Mouse (Mus musculus) kidney, postnatal 0 days (tissue): ENCODE results near the gene Slc9a8. TPM values are rescaled to one million over a fixed set of nuclear protein-coding genes. Genes with fewer than 3 reads are reported as not detected.

Experiments
- ATAC-seq: fragments of 200-750 bp; cut with Nextera tagmentation; replicated peaks from 2 replicates; pipeline ENCODE4 v1.8.0; 2017; ENCODE audit warnings: low read depth, moderate number of reproducible peaks, moderate TSS enrichment, moderate library complexity; ENCODE audit not compliant: low FRiP score
- DNase-seq: peaks from one replicate; pipeline ENCODE4 v3.0.0-alpha.2; 2016; ENCODE audit warnings: low spot score
- H3K27ac ChIP-seq: fragments of 300-500 bp; sonication (generic); 2 replicates; pipeline ENCODE4 v1.5.1; 2014; ENCODE audit warnings: mild to moderate bottlenecking
- H3K27me3 ChIP-seq: fragments of 300-500 bp; sonication (generic); 2 replicates; pipeline ENCODE4 v1.6.1; 2014; ENCODE audit warnings: low read length, mixed read lengths; ENCODE audit not compliant: insufficient read depth
- H3K36me3 ChIP-seq: fragments of 300-500 bp; sonication (generic); 2 replicates; pipeline ENCODE4 v1.6.1; 2014; ENCODE audit warnings: low read length, mixed read lengths; ENCODE audit not compliant: insufficient read depth
- H3K4me1 ChIP-seq: fragments of 300-500 bp; sonication (generic); replicated peaks from 2 replicates; pipeline ENCODE4 v1.6.1; 2014; ENCODE audit warnings: antibody characterized with exemption, low read length, mixed read lengths; ENCODE audit not compliant: insufficient read depth
- H3K4me2 ChIP-seq: fragments of 300-500 bp; sonication (generic); 2 replicates; pipeline ENCODE4 v1.6.1; 2014; ENCODE audit warnings: mild to moderate bottlenecking, low read length, moderate library complexity, mixed read lengths
- H3K4me3 ChIP-seq: fragments of 300-500 bp; sonication (generic); replicated peaks from 2 replicates; pipeline ENCODE4 v1.5.1; 2014; ENCODE audit warnings: low read depth, low read length
- H3K9ac ChIP-seq: fragments of 300-500 bp; sonication (generic); 2 replicates; pipeline ENCODE4 v1.6.1; 2014; ENCODE audit warnings: low read depth, low read length
- H3K9me3 ChIP-seq: fragments of 300-500 bp; sonication (generic); replicated peaks from 2 replicates; pipeline ENCODE4 v1.6.1; 2016; ENCODE audit warnings: low read length, inconsistent platforms, mixed read lengths
- CTCF ChIP-seq: IDR thresholded peaks from 2 replicates; pipeline ENCODE4 v1.5.1; 2016; ENCODE audit warnings: antibody characterized with exemption, low read depth, mild to moderate bottlenecking, moderate library complexity
- WGBS: fragments of 180-500 bp; shearing (Covaris S2); extraction: QIAGEN DNeasy Blood & Tissue Kit; methylation state at CpG from one replicate; pipeline ENCODE4 v1.1.7; 2014; 5-methylcytosine and 5-hydroxymethylcytosine counted together
- polyA plus RNA-seq: library from polyadenylated mRNA; unstranded; fragments of >200 nt; fragmentation: Nextera tagmentation; extraction: Ambion mirVana; gene quantifications from 2 replicates; pipeline ENCODE4 v1.2.1, GENCODE M21; 2015

The Slc9a8 gene
- polyA plus RNA-seq, 1 experiment from 2014 or later: 14.2 TPM

GRCm38 (mm10) chr2:167443411-167444193, 22.1 kb downstream of the Slc9a8 start:
- Histone ChIP-seq H3K9me3 (no peaks in the 10 kb centered on the region), H3K9ac (no peak overlapping the region), H3K27me3 (no peaks in the 10 kb centered on the region), H3K36me3 (peaks cover 33% of the 10 kb centered on the region; the same call in 1 of the 2 replicates), H3K27ac (no peak overlapping the region), H3K4me2 (no peak overlapping the region), H3K4me3 (no peak overlapping the region), H3K4me1 (peaks cover 9% of the 10 kb centered on the region; the same call in 1 of the 2 replicates)
- WGBS: 87% methylated on average over 4 of the region's 4 CpGs
- DNase-seq (no peak), ATAC-seq (no peak)
- TF ChIP-seq CTCF: no peak

- no peak overlapping the region for H3K4me3 ChIP-seq
- no peak for TF ChIP-seq CTCF
- no peak overlapping the region for H3K9ac ChIP-seq
- peak; percentile 57; the same call in 1 of the 2 replicates for ATAC-seq
- peak; percentile 72 for DNase-seq
- peak overlapping the region; percentile 76; the same call in 1 of the 2 replicates for H3K27ac ChIP-seq
- H3K4me1 ChIP-seq: peaks cover 9% of the 10 kb centered on the region; the same call in 1 of the 2 replicates
- peaks cover 36% of the 10 kb centered on the region; the same call in 1 of the 2 replicates for H3K36me3 ChIP-seq
- no peaks in the 10 kb centered on the region for H3K27me3 ChIP-seq
- no peak overlapping the region for H3K4me2 ChIP-seq
- no peaks in the 10 kb centered on the region for H3K9me3 ChIP-seq
- whole genome bisulfite sequencing: 40% methylated on average over 20 of the region's 20 CpGs
These were observed 24.6 kb downstream of the Slc9a8 start for GRCm38 (mm10) chr2:167445911-167446780.

GRCm38 (mm10) chr2:167447207-167447606, 25.7 kb downstream of the Slc9a8 start:
- WGBS: 95% methylated on average over 7 of the region's 7 CpGs
- Histone ChIP-seq H3K4me1 (peaks cover 9% of the 10 kb centered on the region; the same call in 1 of the 2 replicates), H3K4me2 (no peak overlapping the region), H3K9ac (no peak overlapping the region), H3K27ac (no peak overlapping the region), H3K4me3 (no peak overlapping the region), H3K36me3 (peaks cover 28% of the 10 kb centered on the region; the same call in 1 of the 2 replicates), H3K9me3 (no peaks in the 10 kb centered on the region), H3K27me3 (no peaks in the 10 kb centered on the region)
- no peak for ATAC-seq
- TF ChIP-seq CTCF: no peak
- no peak for DNase-seq

GRCm38 (mm10) chr2:167447629-167448028, 26.1 kb downstream of the Slc9a8 start:
- H3K9me3 ChIP-seq: no peaks in the 10 kb centered on the region
- no peaks in the 10 kb centered on the region for H3K27me3 ChIP-seq
- H3K9ac ChIP-seq: no peak overlapping the region
- H3K36me3 ChIP-seq: peaks cover 26% of the 10 kb centered on the region; the same call in 1 of the 2 replicates
- H3K4me1 ChIP-seq: peaks cover 9% of the 10 kb centered on the region; the same call in 1 of the 2 replicates
- H3K27ac ChIP-seq: no peak overlapping the region
- no peak for DNase-seq
- 94% methylated on average over 8 of the region's 8 CpGs for WGBS
- no peak overlapping the region for H3K4me2 ChIP-seq
- no peak for TF ChIP-seq CTCF
- ATAC-seq: no peak
- no peak overlapping the region for H3K4me3 ChIP-seq

- Histone ChIP-seq H3K36me3 (peaks cover 28% of the 10 kb centered on the region), H3K27me3 (no peaks in the 10 kb centered on the region), H3K4me1 (peaks cover 9% of the 10 kb centered on the region; the same call in 1 of the 2 replicates), H3K27ac (no peak overlapping the region), H3K4me3 (no peak overlapping the region), H3K4me2 (no peak overlapping the region), H3K9ac (no peak overlapping the region), H3K9me3 (no peaks in the 10 kb centered on the region)
- TF ChIP-seq CTCF: no peak
- ATAC-seq (no peak), DNase-seq (no peak)
- WGBS: 74% methylated on average over 21 of the region's 21 CpGs
These were observed 28.1 kb downstream of the Slc9a8 start for GRCm38 (mm10) chr2:167449331-167450275.
